Mouse (Mus musculus): ENCODE data around the gene Acsl6. TPM values are rescaled to one million over a fixed set of nuclear protein-coding genes. Genes with fewer than 3 reads are reported as not detected.

Acsl6 gene
- polyA plus RNA-seq, 1 experiment from 2014 or later = 44.0 TPM

DNA sequence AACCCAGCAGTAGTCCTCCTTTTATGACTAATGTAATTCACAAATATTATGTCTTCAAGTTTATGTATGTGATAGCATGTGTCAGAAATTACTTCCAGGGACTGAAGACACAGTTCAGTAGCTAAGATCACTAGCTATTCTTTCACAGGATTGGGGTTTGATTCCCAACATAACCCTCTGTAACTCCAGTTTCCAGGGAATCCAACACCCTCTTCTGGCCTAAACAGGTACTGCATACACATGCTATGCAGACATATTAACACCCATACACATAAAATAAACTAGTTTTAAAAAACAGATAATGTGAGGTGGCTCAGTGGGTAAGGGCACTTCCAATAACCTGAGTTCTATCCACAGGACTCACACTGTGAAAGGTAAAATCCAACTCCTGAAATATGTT, 107.0 kb downstream of the Acsl6 start:
- no peak for ATAC-seq (replicated peaks)
- Histone ChIP-seq H3K9ac (no peak overlapping the region), H3K27ac (no peak overlapping the region), H3K4me2 (no peak overlapping the region), H3K27me3 (replicated peaks) (no peaks in the 10 kb centered on the region), H3K9me3 (no peaks in the 10 kb centered on the region), H3K4me1 (peaks cover 4% of the 10 kb centered on the region; the same call in 1 of the 2 replicates), H3K36me3 (replicated peaks) (no peaks in the 10 kb centered on the region), H3K4me3 (no peak overlapping the region)

DNA sequence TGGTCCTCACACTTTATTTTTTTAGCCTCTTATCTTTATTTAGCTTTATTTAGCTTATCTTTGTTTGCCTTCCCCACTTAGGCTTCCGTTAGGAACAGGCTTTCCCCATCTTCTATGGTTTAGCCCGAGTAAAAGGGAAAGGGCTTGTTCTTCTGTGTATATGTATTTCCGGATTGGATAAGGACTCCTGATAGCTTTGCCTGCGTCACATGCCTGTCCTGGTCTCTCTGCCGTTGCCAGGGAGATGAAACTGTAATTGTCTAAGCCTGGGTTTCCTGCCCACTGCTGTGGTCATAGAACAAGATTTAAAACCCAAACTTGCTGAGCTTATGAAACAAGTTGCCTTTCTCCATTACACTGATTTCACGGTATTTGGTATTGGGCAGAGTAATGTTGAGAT, 109.4 kb downstream of the Acsl6 start:
- Histone ChIP-seq H3K9me3 (no peaks in the 10 kb centered on the region), H3K4me3 (no peak overlapping the region), H3K36me3 (replicated peaks) (no peaks in the 10 kb centered on the region), H3K4me2 (0 out of 2 replicates have a peak overlapping the region, but pooled peaks have one; percentile 8), H3K27ac (no peak overlapping the region), H3K27me3 (replicated peaks) (no peaks in the 10 kb centered on the region), H3K9ac (no peak overlapping the region), H3K4me1 (peaks cover 4% of the 10 kb centered on the region; the same call in 1 of the 2 replicates)
- ATAC-seq (replicated peaks) = peak; percentile 67; the same call in 1 of the 2 replicates
- WGBS = 39% methylated on average over 6 of the region's 6 CpGs

Other genes with a start within 250 kb of the Acsl6 start
- gene Pdlim4, start 234.8 kb upstream of the Acsl6 start, polyA plus RNA-seq (2015; fragmentation: Nextera tagmentation; extraction: Ambion mirVana) = 22.3 and 26.8 TPM in 2 replicates
- gene P4ha2, start 203.7 kb upstream of the Acsl6 start, polyA plus RNA-seq (2015; fragmentation: Nextera tagmentation; extraction: Ambion mirVana) = 10.0 and 10.3 TPM in 2 replicates
- not detected in 2 replicates for gene Csf2, start 54.1 kb upstream of the Acsl6 start, polyA plus RNA-seq (2015; fragmentation: Nextera tagmentation; extraction: Ambion mirVana)
- gene Il3, start 36.5 kb upstream of the Acsl6 start, polyA plus RNA-seq (2015; fragmentation: Nextera tagmentation; extraction: Ambion mirVana) = not detected in 2 replicates
- not detected in 2 replicates for gene Meikin, start 66.9 kb downstream of the Acsl6 start, polyA plus RNA-seq (2015; fragmentation: Nextera tagmentation; extraction: Ambion mirVana)
- gene Fnip1, start 134.4 kb downstream of the Acsl6 start, polyA plus RNA-seq (2015; fragmentation: Nextera tagmentation; extraction: Ambion mirVana) = 11.0 and 11.6 TPM in 2 replicates
- gene Rapgef6, start 219.0 kb downstream of the Acsl6 start, polyA plus RNA-seq (2015; fragmentation: Nextera tagmentation; extraction: Ambion mirVana) = 37.7 and 42.7 TPM in 2 replicates